Mouse (Mus musculus) cerebellum, postnatal 4 days (tissue): ENCODE data around the gene Cbarp.

Source experiments
- DNase-seq, 2 experiments: peaks; one replicate each; pipeline ENCODE4 v3.0.0; 2022; ENCODE audit warnings: low spot score in 2 of 2, mixed read lengths in 1 of 2

The Cbarp gene

DNA sequence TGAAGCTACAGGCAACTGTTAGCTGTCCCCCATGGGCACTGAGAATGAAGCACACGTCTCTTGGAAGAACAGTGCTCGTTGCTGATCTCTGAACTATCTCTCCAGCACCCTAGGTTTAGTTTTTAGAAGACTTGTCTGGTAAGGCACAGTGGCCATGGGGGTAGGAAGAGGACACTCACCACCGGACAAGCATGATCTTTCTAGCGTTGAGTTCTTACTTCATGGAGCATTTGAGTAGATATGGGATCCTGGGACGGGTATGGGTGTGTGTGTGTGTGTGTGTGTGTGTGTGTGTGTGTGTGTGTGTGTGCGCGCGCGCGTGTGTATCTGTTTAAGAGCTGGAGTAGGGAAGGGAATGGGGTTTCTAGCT, at the start of gene Cbarp:
Gene Cbarp (minus strand): TSS at position 170 of the 370 bp plus-strand sequence.
- DNase-seq: no peak

DNA sequence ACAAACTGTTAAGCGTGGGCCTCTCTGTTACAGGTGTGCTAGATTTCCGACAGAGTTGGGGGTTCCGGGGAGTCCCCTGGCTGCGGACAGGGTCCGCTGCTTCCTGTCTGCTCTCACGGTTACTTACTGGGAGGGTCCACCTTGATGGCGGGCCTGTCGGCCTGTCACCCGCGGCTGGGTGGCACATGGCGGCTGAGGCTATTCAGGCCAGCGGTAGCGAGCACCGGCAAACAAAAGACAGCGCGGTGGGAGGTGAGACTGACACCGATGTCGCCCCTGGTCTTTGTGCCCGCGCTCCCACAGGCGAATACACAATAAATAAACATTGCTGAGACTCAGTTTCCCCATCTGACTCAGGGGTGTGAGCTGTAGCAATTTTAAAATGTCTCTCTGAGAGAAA, 49.4 kb upstream of the Cbarp start:
- DNase-seq: no peak

DNA sequence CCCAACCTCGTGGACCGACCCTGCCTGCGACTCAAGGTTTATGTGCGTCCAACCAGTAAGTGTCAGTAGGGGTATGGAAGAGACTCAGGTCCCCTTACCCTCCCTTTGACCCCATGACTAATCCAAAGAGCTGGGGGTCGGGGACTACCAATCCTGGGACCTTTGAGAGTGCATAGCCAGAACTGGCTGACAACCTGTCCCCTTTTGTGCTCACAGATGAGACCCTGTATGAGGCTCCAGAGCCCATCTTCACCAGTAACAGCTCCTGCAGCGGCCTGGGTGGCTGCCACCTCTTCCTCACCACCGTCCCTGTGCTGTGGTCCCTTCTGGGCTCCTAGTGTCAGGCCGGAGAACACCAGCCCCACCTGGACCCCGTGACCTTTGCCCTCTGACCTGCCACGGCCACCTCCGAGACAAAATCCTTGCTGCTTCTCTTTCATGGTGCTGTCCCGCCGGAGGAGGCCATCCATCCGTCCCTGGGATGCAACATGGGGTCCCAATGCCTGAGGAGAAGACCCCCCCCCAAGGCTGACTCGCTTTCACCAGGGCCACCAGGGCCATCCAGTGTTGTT, 47.9 kb upstream of the Cbarp start:
- DNase-seq: no peak

DNA sequence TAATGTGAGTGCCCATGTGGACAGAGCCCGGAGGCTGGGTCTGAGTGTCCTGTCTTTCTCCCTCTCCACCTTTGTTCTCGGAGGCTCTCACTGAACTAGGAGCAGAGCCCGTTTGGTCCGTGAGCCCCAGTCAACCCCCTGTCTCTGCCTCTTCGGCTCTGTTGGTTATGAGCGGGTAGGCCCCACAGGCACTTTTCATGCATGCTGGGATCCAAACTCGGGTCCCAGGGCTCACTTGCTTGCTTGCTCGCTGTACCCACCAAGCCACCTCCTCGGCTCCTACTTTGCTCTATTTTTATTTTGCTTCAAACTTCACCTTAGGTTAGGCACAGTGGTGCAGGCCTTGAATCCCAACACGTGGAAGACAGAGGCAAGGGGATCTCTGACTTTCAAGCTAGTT, 47.1 kb upstream of the Cbarp start:
- DNase-seq: no peak

DNA sequence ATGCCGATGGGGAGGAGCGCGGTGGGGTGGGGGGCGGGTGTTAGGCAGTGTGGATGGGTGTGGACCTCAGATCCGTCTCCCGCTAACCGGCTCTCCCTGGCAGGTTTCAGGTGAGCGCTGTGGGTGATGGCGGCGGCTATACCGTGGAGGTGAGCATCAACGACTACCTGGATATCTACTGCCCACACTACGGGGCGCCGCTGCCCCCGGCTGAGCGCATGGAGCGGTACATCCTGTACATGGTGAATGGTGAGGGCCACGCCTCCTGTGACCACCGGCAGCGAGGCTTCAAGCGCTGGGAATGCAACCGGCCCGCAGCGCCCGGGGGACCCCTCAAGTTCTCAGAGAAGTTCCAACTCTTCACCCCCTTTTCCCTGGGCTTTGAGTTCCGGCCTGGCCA, 46.0 kb upstream of the Cbarp start:
- DNase-seq: no peak

DNA sequence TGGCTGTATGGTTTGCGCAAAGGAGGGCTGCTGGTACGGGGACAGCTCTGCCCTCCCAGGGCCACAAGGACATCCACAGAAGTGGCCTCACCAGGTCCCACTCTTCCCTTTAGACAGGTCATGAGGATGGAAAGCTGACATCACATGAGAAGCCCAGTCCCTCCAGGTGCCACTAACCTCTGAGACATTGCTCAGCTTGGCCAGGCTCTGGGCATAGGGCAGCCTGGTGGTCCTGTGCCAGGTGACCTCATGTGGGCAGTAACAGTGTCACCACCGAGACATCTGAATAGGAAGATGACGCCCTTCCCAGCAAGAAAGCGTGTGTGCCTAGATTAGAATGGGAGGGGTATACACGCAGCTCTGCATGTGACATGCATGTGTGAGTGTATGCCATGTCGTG, 41.9 kb upstream of the Cbarp start:
- no peak for DNase-seq

DNA sequence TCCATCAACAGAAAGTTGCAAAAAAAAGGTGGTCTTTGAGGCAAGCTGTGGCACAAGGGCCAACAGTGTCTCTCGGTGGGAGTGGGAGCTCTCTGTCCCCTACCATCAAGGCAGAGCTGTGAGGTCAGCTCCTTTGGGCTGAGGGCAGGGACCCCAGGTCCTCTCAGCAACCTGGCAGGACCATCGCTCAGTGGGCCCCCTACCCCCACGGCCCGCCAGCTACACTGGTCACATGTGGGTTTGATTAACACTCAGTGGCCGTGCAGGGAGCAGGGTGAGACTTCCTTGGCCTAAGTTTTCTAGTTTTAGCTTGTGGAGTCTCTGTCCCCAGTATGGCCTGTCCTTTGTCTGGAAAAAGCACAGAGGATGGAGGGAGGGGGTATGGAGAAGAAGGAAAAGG, 40.2 kb upstream of the Cbarp start:
- DNase-seq: no peak

DNA sequence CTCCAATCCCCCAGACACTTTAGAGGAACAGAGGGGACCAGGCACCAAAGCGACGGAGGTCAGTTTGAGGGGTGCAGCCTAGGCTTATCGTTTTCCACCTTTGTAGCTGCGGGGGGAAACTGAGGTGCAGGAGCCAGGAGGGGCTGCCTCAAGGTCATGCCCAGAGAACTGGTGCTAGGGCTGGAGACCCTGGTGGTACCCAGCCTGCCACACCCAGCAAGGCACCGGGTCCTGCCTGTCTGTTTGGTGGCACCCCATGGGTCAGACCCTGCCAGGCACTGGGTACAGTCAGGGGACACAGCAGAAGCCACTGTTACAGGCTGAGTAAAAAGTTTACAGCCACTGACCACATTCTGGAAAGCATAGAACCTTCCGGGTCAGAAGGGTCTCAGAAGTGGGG, 39.7 kb upstream of the Cbarp start:
- no peak for DNase-seq

DNA sequence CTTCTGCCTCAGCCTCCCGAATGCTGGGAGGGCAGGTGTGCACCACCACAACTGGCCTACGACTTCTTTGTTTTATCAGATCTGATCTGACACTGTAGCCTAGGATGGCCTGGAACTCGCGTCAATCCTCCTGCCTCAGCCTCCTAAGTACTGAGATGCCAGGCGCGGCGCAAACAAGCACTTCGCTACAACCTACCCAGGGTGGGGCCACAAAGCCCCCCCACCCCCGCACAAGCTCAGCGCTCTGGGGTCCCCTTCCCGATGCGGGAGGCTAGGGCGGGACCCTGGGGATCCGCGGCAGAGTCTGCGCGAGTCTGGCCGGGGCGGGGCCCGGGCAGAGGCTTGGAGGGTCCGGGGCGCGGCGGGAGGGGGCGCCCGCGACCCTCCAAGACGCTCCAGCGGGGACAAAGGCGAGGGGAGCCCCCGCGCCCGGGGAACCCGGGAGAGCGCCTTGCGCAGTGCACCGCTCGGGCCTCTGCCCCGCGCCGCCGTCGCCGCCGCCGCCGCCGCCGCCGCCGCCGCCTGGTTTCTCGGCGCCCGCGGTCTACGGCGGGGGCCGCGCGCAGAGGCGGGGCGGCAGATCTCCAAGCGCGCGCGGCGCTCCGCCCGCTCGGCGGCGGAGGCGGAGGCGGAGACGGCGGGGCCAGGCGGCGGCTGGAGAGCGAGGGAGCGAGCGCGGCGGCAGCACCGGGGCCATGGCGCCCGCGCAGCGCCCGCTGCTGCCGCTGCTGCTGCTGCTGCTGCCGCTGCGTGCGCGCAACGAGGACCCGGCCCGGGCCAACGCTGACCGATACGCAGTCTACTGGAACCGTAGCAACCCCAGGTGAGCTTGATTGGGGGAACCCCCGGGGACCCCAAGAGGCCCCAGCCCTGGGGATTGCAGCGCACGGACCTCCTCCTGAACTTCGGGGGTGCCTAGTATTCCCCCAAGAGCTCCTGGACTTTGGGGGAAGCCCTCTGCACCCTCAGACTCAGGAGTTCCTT, 38.7 kb upstream of the Cbarp start, which contains the start of gene Efna2:
Gene Efna2 (plus strand): TSS at position 415 of the 984 bp plus-strand sequence.
- peak in 1 of 2 experiments; percentile 54 for DNase-seq

DNA sequence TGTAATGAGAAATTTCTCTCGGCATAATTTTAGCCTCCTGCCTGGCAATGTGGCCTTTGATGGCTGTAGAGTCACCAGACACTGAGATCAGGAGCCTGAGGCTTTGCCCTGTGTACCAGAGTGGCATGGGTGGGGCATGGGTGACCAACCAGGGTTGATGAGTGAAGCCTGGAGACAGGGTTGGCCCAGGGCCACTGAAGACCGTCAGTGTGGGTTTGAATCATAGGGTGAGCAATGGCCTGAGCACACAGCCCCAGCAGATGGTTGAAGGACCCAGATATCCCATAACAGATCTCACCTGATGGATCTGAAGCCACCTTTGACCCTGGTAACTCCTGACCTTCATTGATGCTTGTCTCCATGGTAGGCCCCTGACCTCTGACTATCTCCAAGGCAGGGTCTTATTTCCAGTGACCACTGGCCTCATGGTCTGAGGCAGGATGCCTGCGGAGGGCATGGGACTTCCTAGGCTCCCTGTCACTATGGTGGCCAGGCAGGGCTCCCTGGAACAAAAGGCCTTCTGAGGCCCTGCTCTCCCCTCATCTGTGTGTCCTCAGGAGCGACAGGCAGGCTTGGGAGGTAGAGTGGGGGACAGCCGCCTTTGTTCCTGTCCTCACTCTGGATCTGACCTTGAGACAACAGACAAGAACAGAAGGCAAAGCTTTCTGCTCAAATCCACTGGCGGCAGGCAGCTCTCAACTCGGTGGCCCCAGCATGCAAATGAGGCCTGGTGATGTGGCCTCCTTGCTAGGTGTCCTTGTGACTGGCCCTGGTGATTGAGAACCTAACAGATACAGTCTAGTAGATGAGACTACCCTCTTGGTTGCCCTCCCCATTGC, 37.0 kb upstream of the Cbarp start:
- DNase-seq: no peak

DNA sequence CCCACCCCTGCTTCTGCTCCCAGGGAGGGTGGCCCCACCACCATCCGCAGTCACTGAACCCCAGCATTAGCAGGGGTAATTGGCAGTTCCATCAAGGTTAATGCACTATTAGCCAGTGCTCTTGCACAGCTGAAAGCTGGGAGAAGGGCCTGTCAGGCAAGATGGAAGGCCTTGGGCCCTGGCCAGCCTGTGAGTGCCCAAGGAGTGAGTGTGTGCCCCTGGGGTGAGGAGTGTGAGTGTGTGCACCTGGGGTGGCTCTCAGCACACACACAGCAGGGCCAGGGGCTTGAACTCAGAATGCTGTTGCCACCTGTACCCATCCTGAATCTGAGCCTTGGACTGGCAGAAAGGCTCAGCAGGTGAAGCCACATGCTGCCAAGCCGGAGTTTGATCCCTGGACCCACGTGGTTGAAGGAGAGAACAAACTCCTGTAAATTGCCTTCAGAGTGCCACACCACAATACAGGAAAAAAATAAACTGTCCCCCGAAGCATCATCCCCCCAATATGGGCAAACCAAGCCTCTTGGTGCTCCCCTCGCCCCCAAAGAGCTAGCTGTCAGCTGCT, 35.7 kb upstream of the Cbarp start:
- no peak for DNase-seq

DNA sequence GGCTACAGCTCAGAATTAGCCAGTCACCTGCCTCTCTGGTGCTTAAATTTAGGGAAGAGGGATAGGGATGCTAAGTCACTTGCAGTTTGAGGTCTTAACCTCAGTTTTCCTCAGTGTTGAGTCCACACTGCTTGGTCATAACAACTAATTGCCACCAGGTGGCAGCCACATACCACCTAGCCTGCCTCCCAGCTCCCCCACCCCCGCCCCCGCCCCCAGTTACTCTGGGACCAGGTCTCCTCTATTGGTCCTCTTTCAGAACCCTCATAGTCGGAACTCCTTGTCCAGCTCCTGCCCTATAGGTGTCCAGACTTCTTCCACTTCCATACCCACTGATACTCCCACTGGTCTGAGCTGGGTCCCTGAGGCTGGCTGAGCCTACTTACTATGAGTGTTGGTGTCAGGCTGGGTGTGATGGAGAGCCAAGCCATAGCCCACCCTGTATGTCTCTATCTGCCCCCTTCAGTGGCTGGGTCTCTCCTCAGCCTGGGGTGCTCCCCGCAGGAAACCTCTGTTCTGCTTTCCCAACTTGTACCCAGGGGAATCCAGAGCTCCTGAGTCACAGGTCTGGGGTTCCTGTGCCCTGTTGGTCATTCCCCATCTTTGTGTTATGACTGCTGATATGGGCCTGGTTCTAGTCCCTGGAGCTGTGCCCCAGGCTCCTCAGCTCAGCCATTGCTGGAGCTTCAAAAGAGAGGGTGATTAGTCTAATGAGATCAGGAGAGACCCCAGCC, 35.1 kb upstream of the Cbarp start:
- no peak for DNase-seq

DNA sequence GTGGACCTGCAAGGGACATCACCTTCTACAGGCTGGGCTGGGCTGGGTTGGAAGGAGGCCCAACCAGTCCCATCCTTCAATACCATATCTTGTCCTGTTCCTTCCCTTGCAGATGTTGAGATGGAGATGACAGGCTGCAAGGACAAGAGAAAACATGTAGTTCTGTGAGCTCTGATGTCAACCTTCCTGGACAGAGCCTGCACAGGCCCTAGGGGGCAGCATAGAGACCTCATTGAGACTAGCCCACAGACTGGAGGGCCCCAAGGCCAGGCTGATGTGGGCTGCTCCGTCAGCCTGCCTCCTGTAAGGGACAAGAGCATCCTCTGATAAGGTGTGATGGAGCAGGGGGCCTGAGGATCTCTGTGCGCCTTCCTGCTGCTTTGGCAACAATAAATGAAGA, 34.1 kb upstream of the Cbarp start:
- no peak for DNase-seq

DNA sequence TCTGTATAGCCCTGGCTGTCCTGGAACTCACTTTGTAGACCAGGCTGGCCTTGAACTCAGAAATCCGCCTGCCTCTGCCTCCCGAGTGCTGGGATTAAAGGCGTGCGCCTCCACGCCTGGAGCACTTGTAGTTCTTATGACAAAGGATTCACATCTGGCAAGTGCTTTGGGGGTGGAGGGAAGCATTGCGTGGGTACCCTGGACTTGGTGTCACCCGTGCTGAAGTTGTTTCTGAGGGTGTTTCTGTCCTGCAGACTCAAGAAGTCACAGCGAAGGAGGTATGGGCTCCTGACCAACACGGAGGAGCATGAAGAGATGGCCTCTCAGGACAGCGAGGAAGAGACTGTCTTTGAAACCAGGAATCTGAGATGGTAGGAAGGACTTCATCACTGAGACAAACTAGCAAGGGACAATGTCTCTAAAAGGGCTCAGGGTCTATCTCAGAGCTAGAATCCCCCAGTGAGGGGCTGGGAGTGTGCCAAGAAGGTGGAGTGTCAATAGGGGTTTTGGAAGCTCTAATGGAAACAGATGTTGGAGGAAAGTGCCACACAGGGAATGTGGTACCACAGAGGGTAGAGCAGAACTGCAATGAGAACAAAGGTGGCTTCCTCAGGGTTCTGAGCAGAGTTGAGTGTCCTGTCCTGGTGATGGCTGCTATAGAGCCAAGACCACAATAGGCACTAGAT, 33.5 kb upstream of the Cbarp start:
- DNase-seq: no peak

DNA sequence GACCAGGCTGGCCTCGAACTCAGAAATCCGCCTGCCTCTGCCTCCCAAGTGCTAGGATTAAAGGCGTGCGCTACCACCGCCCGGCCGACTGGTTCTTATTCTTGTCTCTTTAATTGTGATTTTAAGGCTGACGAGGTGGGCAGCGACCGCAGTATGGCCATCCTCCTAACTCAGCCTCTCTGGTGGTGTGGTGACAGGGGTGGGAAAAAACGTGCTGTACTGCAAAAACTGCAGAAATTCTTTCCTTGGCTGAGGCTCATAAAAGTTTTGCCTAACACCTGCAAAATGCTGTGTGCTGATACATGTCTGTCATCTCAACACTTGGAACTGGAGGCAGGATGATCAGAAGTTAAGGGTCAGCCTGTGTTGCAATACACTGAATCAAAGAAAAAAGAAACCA, 32.7 kb upstream of the Cbarp start:
- DNase-seq: no peak

DNA sequence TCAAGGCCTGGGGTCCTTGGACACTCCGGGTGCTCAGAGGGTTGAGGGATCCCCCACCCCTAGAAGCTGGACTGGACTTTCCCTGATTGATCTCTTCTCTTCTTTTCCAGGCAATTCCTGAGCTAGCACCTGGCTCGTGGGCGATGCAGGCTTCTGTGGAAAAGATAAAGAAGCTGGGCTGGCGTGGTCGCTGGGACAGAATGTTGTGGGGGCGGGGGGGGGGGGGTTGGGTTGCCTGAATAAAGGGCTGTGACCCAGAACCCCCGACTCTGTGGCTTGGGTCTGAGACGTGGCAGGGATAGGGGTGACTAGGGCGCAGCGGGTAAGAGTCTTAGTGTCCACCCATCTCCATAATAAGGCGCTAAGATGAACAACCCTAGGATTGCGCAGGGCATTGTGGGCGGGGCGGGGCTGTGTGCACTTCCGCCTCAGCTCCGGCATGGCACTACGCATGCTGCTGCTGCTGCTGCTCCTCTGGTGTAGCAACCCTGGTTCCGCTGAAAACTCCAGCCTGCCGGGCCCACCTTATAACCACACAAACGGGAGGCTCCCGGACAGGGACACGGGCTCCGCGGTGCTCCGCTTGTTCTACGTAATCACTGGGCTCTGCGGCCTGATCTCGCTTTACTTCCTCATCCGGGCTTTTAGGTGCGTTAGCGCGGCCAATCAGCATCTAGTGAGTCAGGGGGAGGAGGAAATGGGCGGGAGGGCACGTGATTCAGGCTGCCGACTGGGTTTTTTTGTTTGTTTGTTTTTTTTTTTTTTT, 32.1 kb upstream of the Cbarp start, which contains the start of gene 1600002K03Rik:
Gene 1600002K03Rik (plus strand): TSS at position 418 of the 766 bp plus-strand sequence.
- DNase-seq: peak in 1 of 2 experiments; percentile 79

DNA sequence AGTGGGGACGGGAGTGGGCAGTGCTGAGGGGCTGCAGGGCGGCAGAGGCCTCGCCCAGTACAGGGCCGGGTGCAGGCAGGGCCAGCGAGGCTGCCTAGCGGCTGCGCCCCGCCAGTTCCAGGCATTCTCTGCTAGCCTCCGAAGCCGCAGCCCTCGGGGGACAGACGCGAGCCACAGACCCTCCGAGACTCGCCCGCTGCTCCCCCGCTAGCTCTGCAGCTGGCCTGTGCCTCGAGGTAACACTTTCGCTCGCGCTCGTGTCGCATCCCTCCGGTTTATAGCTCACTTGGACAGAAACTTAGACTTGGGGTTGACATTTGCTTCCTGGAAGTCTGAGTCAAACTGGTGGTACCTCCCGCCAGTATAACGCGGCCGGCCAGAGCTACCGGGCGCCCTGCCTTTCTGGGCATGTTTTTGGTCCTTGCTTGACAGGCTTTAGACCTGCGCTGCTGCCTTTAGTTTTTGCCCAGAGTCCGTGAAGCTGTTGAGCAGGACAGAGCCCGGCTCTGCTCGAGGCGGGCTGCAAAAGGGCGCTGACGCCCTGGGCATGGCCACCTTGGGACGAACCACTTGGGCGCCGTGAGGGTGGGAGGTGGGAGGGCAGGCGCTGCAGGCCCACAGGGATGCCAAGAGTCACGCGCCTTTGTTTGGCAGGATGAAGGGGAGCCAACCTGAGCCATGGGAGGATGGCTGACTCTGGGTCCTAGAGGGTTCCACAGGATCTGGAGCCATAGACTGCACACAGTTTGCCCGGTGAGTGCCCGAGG, 31.3 kb upstream of the Cbarp start:
- DNase-seq: no peak

DNA sequence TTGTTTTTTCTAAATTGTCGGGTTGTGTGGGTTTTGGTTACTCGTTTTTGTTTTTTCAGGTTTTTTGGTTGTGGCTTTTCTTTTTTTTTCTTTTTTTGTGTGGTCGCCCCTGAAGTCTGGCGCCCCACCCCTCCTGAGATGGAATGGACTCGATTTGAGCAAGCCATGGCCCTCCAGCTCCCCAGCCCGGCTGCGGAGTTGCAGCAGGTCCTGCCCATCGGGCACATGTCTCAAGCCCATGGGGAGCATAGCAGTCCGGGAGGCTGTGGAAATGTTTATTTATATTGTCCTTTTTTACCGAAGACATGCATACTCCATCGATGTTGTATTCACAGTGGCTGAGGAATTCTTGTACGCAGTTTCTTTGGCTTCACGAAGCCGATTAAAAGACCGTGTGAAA, 30.6 kb upstream of the Cbarp start:
- DNase-seq: no peak

DNA sequence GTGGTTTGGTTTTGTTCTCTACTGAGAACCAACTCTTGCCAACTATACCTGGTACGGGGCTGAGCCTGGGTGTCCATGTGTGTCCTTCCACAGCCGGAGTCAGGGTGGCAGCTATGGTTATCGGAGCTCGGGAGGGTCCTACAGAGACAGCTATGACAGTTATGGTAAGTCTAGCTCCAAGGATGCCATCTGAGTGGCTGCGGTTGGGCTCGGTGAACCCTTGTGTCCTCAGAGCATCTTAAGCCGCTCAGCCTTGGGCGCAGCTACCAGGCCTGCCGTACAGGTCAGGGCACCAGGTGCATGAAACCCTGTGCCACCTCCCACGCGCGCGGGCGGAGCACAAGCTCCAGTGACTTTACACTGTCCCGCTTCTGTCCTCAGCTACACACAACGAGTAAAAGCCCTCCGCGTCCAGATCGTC, 30.0 kb upstream of the Cbarp start:
- DNase-seq: no peak
